Mouse (Mus musculus): ENCODE data around the gene Chgb. TPM values are rescaled to one million over a fixed set of nuclear protein-coding genes. Genes with fewer than 3 reads are reported as not detected.

Gene Chgb
- total RNA-seq, 2 experiments from 2014 or later: 0.29 to 0.33 TPM

Other genes with a start within 250 kb of the Chgb start
- 10 to 100 TPM; 62.0 to 71.1 TPM for gene Gpcpd1, start 193.5 kb upstream of the Chgb start, total RNA-seq (2021)
- 1 to 10 TPM; 5.3 to 7.4 TPM for gene Shld1, start 94.3 kb upstream of the Chgb start, total RNA-seq (2021)
- gene Trmt6, start 34.8 kb downstream of the Chgb start, total RNA-seq (2021): 10 to 100 TPM; 14.7 to 15.7 TPM
- 1 to 10 TPM; 5.9 to 6.3 TPM for gene Mcm8, start 34.9 kb downstream of the Chgb start, total RNA-seq (2021)
- 10 to 100 TPM; 18.8 to 20.9 TPM for gene Crls1, start 65.4 kb downstream of the Chgb start, total RNA-seq (2021)
- 10 to 100 TPM; 10.6 to 12.3 TPM for gene Lrrn4, start 99.6 kb downstream of the Chgb start, total RNA-seq (2021)
- gene Fermt1, start 164.6 kb downstream of the Chgb start, total RNA-seq (2021): not detected